Mouse (Mus musculus) kidney, postnatal 36 days (tissue): Measurements from ENCODE around the gene Ppia.
A peak's percentile ranks its signal among the peaks of the same experiment; 100 is the strongest.
"Not testable (repeated sequence)": the region's sequence is repeated elsewhere in the genome, so short reads cannot be mapped to it uniquely, and the experiment has no call there.

Experiments
- DNase-seq, 2 experiments: peaks; one replicate each; pipeline ENCODE4 v3.0.0; 2021 to 2022; ENCODE audit warnings: mixed read lengths in 2 of 2

Ppia gene

GRCm38 (mm10) chr11:6414751-6415550 lies at the start of gene Ppia:
Gene Ppia, plus strand, starts transcription at chr11:6415443.
- DNase-seq, result peak in 1 of 2 experiments; percentile 75

- peak; percentile 84 to 89 for DNase-seq
These were observed 49.4 kb upstream of the Ppia start for GRCm38 (mm10) chr11:6365885-6366284.

GRCm38 (mm10) chr11:6366434-6366833 lies 48.8 kb upstream of the Ppia start:
- no peak for DNase-seq

- DNase-seq, result no peak
These were observed 48.1 kb upstream of the Ppia start for GRCm38 (mm10) chr11:6367156-6367555.

- DNase-seq, result not testable (repeated sequence)
These were observed 47.3 kb upstream of the Ppia start for GRCm38 (mm10) chr11:6367986-6368385.

GRCm38 (mm10) chr11:6371376-6372155 lies 43.7 kb upstream of the Ppia start:
- DNase-seq, result no peak

GRCm38 (mm10) chr11:6372784-6373183 lies 42.5 kb upstream of the Ppia start:
- DNase-seq, result no peak

GRCm38 (mm10) chr11:6380916-6381315 lies 34.3 kb upstream of the Ppia start:
- DNase-seq, result no peak

- DNase-seq, result no peak
These were observed 27.0 kb upstream of the Ppia start for GRCm38 (mm10) chr11:6388126-6388725.

GRCm38 (mm10) chr11:6388726-6389413 lies 26.4 kb upstream of the Ppia start, which contains the start of gene Zmiz2:
Gene Zmiz2, plus strand, starts transcription at chr11:6389074.
- DNase-seq, result peak; percentile 97 to 98

GRCm38 (mm10) chr11:6389483-6389921 lies 25.7 kb upstream of the Ppia start:
- peak in 1 of 2 experiments; percentile 40 for DNase-seq

GRCm38 (mm10) chr11:6390376-6391053 lies 24.7 kb upstream of the Ppia start:
- no peak for DNase-seq

GRCm38 (mm10) chr11:6391516-6392276 lies 23.5 kb upstream of the Ppia start:
- DNase-seq, result no peak

- DNase-seq, result no peak
These were observed 22.4 kb upstream of the Ppia start for GRCm38 (mm10) chr11:6392857-6393256.

- no peak for DNase-seq
These were observed 21.4 kb upstream of the Ppia start for GRCm38 (mm10) chr11:6393866-6394265.

- DNase-seq, result peak in 1 of 2 experiments; percentile 18
These were observed 19.7 kb upstream of the Ppia start for GRCm38 (mm10) chr11:6395565-6395964.

- no peak for DNase-seq
These were observed 17.1 kb upstream of the Ppia start for GRCm38 (mm10) chr11:6398141-6398540.

GRCm38 (mm10) chr11:6402515-6403510 lies 12.4 kb upstream of the Ppia start:
- peak; percentile 76 to 93 for DNase-seq

GRCm38 (mm10) chr11:6403830-6404405 lies 11.3 kb upstream of the Ppia start:
- no peak for DNase-seq
